ENCODE assay signal across 11 mouse cellular contexts in the genomic region with DNA sequence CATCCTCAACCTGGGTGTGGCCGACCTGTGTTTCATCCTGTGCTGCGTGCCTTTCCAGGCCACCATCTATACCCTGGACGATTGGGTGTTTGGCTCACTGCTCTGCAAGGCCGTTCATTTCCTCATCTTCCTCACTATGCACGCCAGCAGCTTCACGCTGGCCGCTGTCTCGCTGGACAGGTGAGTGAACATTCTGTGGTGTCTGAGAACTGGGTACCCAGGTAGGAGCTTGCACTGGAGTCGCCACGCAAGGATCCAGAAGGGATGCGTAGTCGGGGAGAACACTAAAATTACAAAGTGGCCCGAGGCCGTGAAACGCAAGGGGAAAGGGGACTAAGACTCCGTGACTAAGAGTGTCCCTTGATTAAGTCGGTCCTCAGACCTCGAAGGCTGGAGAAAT. TPM values are rescaled to one million over a fixed set of nuclear protein-coding genes. Genes with fewer than 3 reads are reported as not detected.
DNase-seq lines count a peak whose midpoint lies in the region; ATAC-seq lines count a peak whose summit lies in the region.
"Had no signal": no experiment of that assay in that cellular context is flagged by ENCODE, and none has a peak within 500 bp of the region (broad histone marks: within the 10 kb centered on the region; RNA-seq: fewer than 3 reads in every experiment).

No protein-coding gene starts in this region.

- ATAC-seq in embryonic facial prominence, embryonic 11.5 days (replicated peaks; ENCODE audit: insufficient number of reproducible peaks, low FRiP score, low TSS enrichment, low read depth) = no peak
- ATAC-seq in intestine, embryonic 15.5 days = no peak
- 0 out of 2 replicates have a peak, but pooled peaks have one; percentile 34 for ATAC-seq in midbrain, embryonic 16.5 days
- ATAC-seq in monocyte, adult 5-6 weeks (replicated peaks; ENCODE audit: insufficient number of reproducible peaks, low FRiP score, low TSS enrichment, poor library complexity, severe bottlenecking) = no peak

- no peak for DNase-seq in heart, embryonic 10.5 days (ENCODE audit: low spot score)
- no peak for DNase-seq in heart, postnatal 14 days
- DNase-seq in embryonic facial prominence, embryonic 11.5 days (ENCODE audit: low spot score) = no peak
- DNase-seq in layer of hippocampus, postnatal 36 days = no peak
- DNase-seq in layer of hippocampus, adult 11-12 months (ENCODE audit: low spot score) = no peak
- DNase-seq: spleen, adult 18-20 months had no signal

- peak overlapping the region; percentile 39; the same call in 1 of the 2 replicates for H3K9ac ChIP-seq in embryonic facial prominence, embryonic 11.5 days (replicated peaks; ENCODE audit: low read length)
- H3K9ac ChIP-seq in intestine, embryonic 15.5 days = no peak overlapping the region; the same call in 1 of the 2 replicates
- H3K9ac ChIP-seq in midbrain, embryonic 16.5 days (ENCODE audit: low read depth, low read length) = peak overlapping the region; percentile 50

- no peak overlapping the region for H3K27ac ChIP-seq in heart, embryonic 10.5 days
- H3K27ac ChIP-seq in embryonic facial prominence, embryonic 11.5 days (replicated peaks; ENCODE audit: low read depth, low read length) = no peak overlapping the region
- no peak overlapping the region for H3K27ac ChIP-seq in intestine, embryonic 15.5 days
- no peak overlapping the region for H3K27ac ChIP-seq in midbrain, embryonic 16.5 days (ENCODE audit: low read length)

- H3K27me3 ChIP-seq in heart, embryonic 10.5 days (ENCODE audit: insufficient read depth, poor library complexity, severe bottlenecking) = peaks cover 69% of the 10 kb centered on the region
- peaks cover 40% of the 10 kb centered on the region for H3K27me3 ChIP-seq in embryonic facial prominence, embryonic 11.5 days (ENCODE audit: control insufficient read depth, insufficient read depth, low read length)
- H3K27me3 ChIP-seq in intestine, embryonic 15.5 days (replicated peaks) = peaks cover 48% of the 10 kb centered on the region
- peaks cover 44% of the 10 kb centered on the region for H3K27me3 ChIP-seq in midbrain, embryonic 16.5 days (ENCODE audit: control insufficient read depth, insufficient read depth, low read depth, low read length)

- H3K36me3 ChIP-seq in heart, embryonic 10.5 days = no peaks in the 10 kb centered on the region
- no peaks in the 10 kb centered on the region for H3K36me3 ChIP-seq in embryonic facial prominence, embryonic 11.5 days (replicated peaks; ENCODE audit: control insufficient read depth, insufficient read depth, low read depth, low read length)
- H3K36me3 ChIP-seq in intestine, embryonic 15.5 days = no peaks in the 10 kb centered on the region
- no peaks in the 10 kb centered on the region for H3K36me3 ChIP-seq in midbrain, embryonic 16.5 days (ENCODE audit: control insufficient read depth, insufficient read depth, low read length)

- intact Hi-C loops in heart, postnatal 14 days (cut with DNase I) = no loop called here

- H3K4me3 ChIP-seq in heart, embryonic 10.5 days = peak overlapping the region; percentile 52
- peak overlapping the region; percentile 27 for H3K4me3 ChIP-seq in embryonic facial prominence, embryonic 11.5 days (ENCODE audit: low read depth, low read length)
- peak overlapping the region; percentile 30 for H3K4me3 ChIP-seq in intestine, embryonic 15.5 days (replicated peaks)
- H3K4me3 ChIP-seq in midbrain, embryonic 16.5 days (ENCODE audit: low read depth, low read length) = peak overlapping the region; percentile 26

- H3K4me2 ChIP-seq in embryonic facial prominence, embryonic 11.5 days (ENCODE audit: low read depth, low read length) = peak overlapping the region; percentile 43
- H3K4me2 ChIP-seq in intestine, embryonic 15.5 days (replicated peaks) = peak overlapping the region; percentile 68
- peak overlapping the region; percentile 51 for H3K4me2 ChIP-seq in midbrain, embryonic 16.5 days (ENCODE audit: low read length)

- H3K4me1 ChIP-seq in heart, embryonic 10.5 days = peaks cover 21% of the 10 kb centered on the region
- peaks cover 5% of the 10 kb centered on the region; the same call in 1 of the 2 replicates for H3K4me1 ChIP-seq in embryonic facial prominence, embryonic 11.5 days (ENCODE audit: control insufficient read depth, insufficient read depth, low read length)
- peaks cover 16% of the 10 kb centered on the region for H3K4me1 ChIP-seq in intestine, embryonic 15.5 days (replicated peaks)
- peaks cover 16% of the 10 kb centered on the region for H3K4me1 ChIP-seq in midbrain, embryonic 16.5 days (ENCODE audit: control insufficient read depth, insufficient read depth, low read length)

- H3K9me3 ChIP-seq in heart, embryonic 10.5 days = no peaks in the 10 kb centered on the region
- H3K9me3 ChIP-seq in embryonic facial prominence, embryonic 11.5 days (replicated peaks; ENCODE audit: control insufficient read depth, low read length) = no peaks in the 10 kb centered on the region
- no peaks in the 10 kb centered on the region for H3K9me3 ChIP-seq in intestine, embryonic 15.5 days
- H3K9me3 ChIP-seq in midbrain, embryonic 16.5 days (replicated peaks; ENCODE audit: control insufficient read depth, low read length, poor library complexity, severe bottlenecking) = no peaks in the 10 kb centered on the region

- 2% methylated on average over 18 of the region's 18 CpGs for WGBS in heart, embryonic 10.5 days
- WGBS in embryonic facial prominence, embryonic 11.5 days = 2% methylated on average over 18 of the region's 18 CpGs
- WGBS in intestine, embryonic 15.5 days = 3% methylated on average over 18 of the region's 18 CpGs
- 1% methylated on average over 18 of the region's 18 CpGs for WGBS in midbrain, embryonic 16.5 days

RNA-seq across cellular contexts. Expression of gene Galr2, which starts 0.9 kb away (rescaled TPM):
- polyA plus RNA-seq in heart, embryonic 10.5 days (2016; fragmentation: Nextera tagmentation; extraction: Ambion mirVana) = 0.07 and 0.21 TPM in 2 replicates
- not detected for total RNA-seq in heart, postnatal 14 days (2021)
- 0.11 and 0.52 TPM in 2 replicates for polyA plus RNA-seq in embryonic facial prominence, embryonic 11.5 days (2014; fragmentation: Nextera tagmentation; extraction: Ambion mirVana)
- polyA plus RNA-seq in intestine, embryonic 15.5 days (2015; fragmentation: Nextera tagmentation; extraction: Ambion mirVana) = 0.19 and 0.21 TPM in 2 replicates
- 0.46 and 0.62 TPM in 2 replicates for polyA plus RNA-seq in midbrain, embryonic 16.5 days (2015; fragmentation: Nextera tagmentation; extraction: Ambion mirVana)
- not detected for total RNA-seq in layer of hippocampus, postnatal 36 days (2021)
- total RNA-seq in monocyte, adult 5-6 weeks (2017) = not detected in 3 replicates
- total RNA-seq: adrenal gland, postnatal 36 days had no signal
- polyA plus RNA-seq: liver, embryonic 16.5 days had no signal

RNA-seq across cellular contexts. Expression of gene Srp68, which starts 7.7 kb away (rescaled TPM):
- 90.7 and 101 TPM in 2 replicates for polyA plus RNA-seq in heart, embryonic 10.5 days (2016; fragmentation: Nextera tagmentation; extraction: Ambion mirVana)
- 10 to 100 TPM; 54.4 to 55.6 TPM for total RNA-seq in heart, postnatal 14 days (2021)
- polyA plus RNA-seq in embryonic facial prominence, embryonic 11.5 days (2014; fragmentation: Nextera tagmentation; extraction: Ambion mirVana) = 78.7 and 80.5 TPM in 2 replicates
- 95.2 and 96.7 TPM in 2 replicates for polyA plus RNA-seq in intestine, embryonic 15.5 days (2015; fragmentation: Nextera tagmentation; extraction: Ambion mirVana)
- polyA plus RNA-seq in midbrain, embryonic 16.5 days (2015; fragmentation: Nextera tagmentation; extraction: Ambion mirVana) = 58.2 and 59.2 TPM in 2 replicates
- 10 to 100 TPM; 60.7 to 66.0 TPM for total RNA-seq in layer of hippocampus, postnatal 36 days (2021)
- total RNA-seq in monocyte, adult 5-6 weeks (2017) = 18.0 to 34.3 TPM (median 25.7 TPM) in 3 replicates

RNA-seq across cellular contexts. Expression of gene Exoc7, which starts 25.4 kb away (rescaled TPM):
- polyA plus RNA-seq in heart, embryonic 10.5 days (2016; fragmentation: Nextera tagmentation; extraction: Ambion mirVana) = 48.7 and 56.4 TPM in 2 replicates
- total RNA-seq in heart, postnatal 14 days (2021) = 10 to 100 TPM; 44.3 to 52.3 TPM
- polyA plus RNA-seq in embryonic facial prominence, embryonic 11.5 days (2014; fragmentation: Nextera tagmentation; extraction: Ambion mirVana) = 64.1 and 64.2 TPM in 2 replicates
- polyA plus RNA-seq in intestine, embryonic 15.5 days (2015; fragmentation: Nextera tagmentation; extraction: Ambion mirVana) = 52.1 and 52.5 TPM in 2 replicates
- polyA plus RNA-seq in midbrain, embryonic 16.5 days (2015; fragmentation: Nextera tagmentation; extraction: Ambion mirVana) = 122 and 127 TPM in 2 replicates
- 10 to 100 TPM; 77.1 to 80.9 TPM for total RNA-seq in layer of hippocampus, postnatal 36 days (2021)
- total RNA-seq in monocyte, adult 5-6 weeks (2017) = 39.7 to 67.5 TPM (median 48.1 TPM) in 3 replicates

RNA-seq across cellular contexts. Expression of gene Evpl, which starts 43.8 kb away (rescaled TPM):
- 0.67 and 1.5 TPM in 2 replicates for polyA plus RNA-seq in heart, embryonic 10.5 days (2016; fragmentation: Nextera tagmentation; extraction: Ambion mirVana)
- total RNA-seq in heart, postnatal 14 days (2021) = under 1 TPM; 0.83 to 0.93 TPM
- 0.73 and 0.88 TPM in 2 replicates for polyA plus RNA-seq in embryonic facial prominence, embryonic 11.5 days (2014; fragmentation: Nextera tagmentation; extraction: Ambion mirVana)
- 3.3 and 3.4 TPM in 2 replicates for polyA plus RNA-seq in intestine, embryonic 15.5 days (2015; fragmentation: Nextera tagmentation; extraction: Ambion mirVana)
- polyA plus RNA-seq in midbrain, embryonic 16.5 days (2015; fragmentation: Nextera tagmentation; extraction: Ambion mirVana) = 0.88 and 1.3 TPM in 2 replicates
- total RNA-seq in layer of hippocampus, postnatal 36 days (2021) = under 1 TPM; 0.25 to 0.85 TPM
- 0.21 TPM in 1 of 3 replicates, not detected in the others for total RNA-seq in monocyte, adult 5-6 weeks (2017)

RNA-seq across cellular contexts. Expression of gene Foxj1, which starts 53.5 kb away (rescaled TPM):
- polyA plus RNA-seq in heart, embryonic 10.5 days (2016; fragmentation: Nextera tagmentation; extraction: Ambion mirVana) = 0.31 and 0.74 TPM in 2 replicates
- 1 to 10 TPM in 1 of 2 experiments, under 1 TPM in 1; 0.07 to 1.5 TPM for total RNA-seq in heart, postnatal 14 days (2021)
- 0.43 and 0.79 TPM in 2 replicates for polyA plus RNA-seq in embryonic facial prominence, embryonic 11.5 days (2014; fragmentation: Nextera tagmentation; extraction: Ambion mirVana)
- 0.66 and 0.77 TPM in 2 replicates for polyA plus RNA-seq in intestine, embryonic 15.5 days (2015; fragmentation: Nextera tagmentation; extraction: Ambion mirVana)
- polyA plus RNA-seq in midbrain, embryonic 16.5 days (2015; fragmentation: Nextera tagmentation; extraction: Ambion mirVana) = 12.1 and 13.6 TPM in 2 replicates
- total RNA-seq in layer of hippocampus, postnatal 36 days (2021) = 1 to 10 TPM; 4.3 to 5.8 TPM
- total RNA-seq in monocyte, adult 5-6 weeks (2017) = 0.19 to 0.39 TPM in 2 of 3 replicates, not detected in the other
